Mouse (Mus musculus): ENCODE results near the gene Map7d1. TPM values are rescaled to one million over a fixed set of nuclear protein-coding genes. Genes with fewer than 3 reads are reported as not detected.

The Map7d1 gene
- polyA plus RNA-seq, 1 experiment from 2014 or later, result 54.8 TPM

DNA sequence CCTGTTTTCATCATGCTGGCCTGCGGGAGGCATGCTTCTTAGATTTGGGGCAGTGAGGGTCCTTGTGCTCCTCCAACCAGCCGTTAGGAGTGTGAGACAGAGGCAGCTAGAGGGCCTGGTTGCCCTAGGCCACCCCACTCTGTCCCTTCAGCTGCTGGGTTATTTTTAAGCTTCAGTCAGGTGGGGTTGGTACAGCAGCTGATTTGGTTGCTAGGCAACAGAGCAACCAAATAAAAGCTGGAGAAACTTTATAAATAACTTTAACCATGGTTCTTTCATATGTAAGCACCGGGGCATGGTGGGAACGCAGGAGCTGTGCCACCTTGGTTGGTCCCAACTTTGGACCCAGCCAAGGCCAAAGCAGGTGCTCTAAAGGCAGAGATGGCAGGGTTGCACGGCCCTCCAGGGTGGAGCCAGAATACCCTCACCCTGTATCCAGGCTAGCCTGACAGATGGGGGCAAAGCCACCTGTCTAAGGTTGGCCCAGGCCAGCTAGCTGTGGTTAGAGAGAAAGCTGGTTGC lies 18.4 kb downstream of the Map7d1 start:
- no peak overlapping the region for H3K4me2 ChIP-seq (ENCODE audit: low read length)
- ATAC-seq (no peak), DNase-seq (ENCODE audit: low spot score) (peak; percentile 22)
- H3K9me3 ChIP-seq (replicated peaks; ENCODE audit: control insufficient read depth, low read length), result no peaks in the 10 kb centered on the region
- H3K27ac ChIP-seq (ENCODE audit: low read depth, low read length), result 0 out of 2 replicates have a peak overlapping the region, but pooled peaks have one; percentile 14
- H3K4me1 ChIP-seq (ENCODE audit: control insufficient read depth, insufficient read depth, low read length), result no peaks in the 10 kb centered on the region
- H3K9ac ChIP-seq (ENCODE audit: low read length), result peak overlapping the region; percentile 13; the same call in 1 of the 2 replicates
- H3K36me3 ChIP-seq (ENCODE audit: control insufficient read depth, insufficient read depth, low read length), result peaks cover 97% of the 10 kb centered on the region
- 65% methylated on average over 5 of the region's 5 CpGs for WGBS
- no peaks in the 10 kb centered on the region for H3K27me3 ChIP-seq (replicated peaks; ENCODE audit: control insufficient read depth, insufficient read depth, low read length)
- no peak overlapping the region for H3K4me3 ChIP-seq (ENCODE audit: low read depth, low read length)

DNA sequence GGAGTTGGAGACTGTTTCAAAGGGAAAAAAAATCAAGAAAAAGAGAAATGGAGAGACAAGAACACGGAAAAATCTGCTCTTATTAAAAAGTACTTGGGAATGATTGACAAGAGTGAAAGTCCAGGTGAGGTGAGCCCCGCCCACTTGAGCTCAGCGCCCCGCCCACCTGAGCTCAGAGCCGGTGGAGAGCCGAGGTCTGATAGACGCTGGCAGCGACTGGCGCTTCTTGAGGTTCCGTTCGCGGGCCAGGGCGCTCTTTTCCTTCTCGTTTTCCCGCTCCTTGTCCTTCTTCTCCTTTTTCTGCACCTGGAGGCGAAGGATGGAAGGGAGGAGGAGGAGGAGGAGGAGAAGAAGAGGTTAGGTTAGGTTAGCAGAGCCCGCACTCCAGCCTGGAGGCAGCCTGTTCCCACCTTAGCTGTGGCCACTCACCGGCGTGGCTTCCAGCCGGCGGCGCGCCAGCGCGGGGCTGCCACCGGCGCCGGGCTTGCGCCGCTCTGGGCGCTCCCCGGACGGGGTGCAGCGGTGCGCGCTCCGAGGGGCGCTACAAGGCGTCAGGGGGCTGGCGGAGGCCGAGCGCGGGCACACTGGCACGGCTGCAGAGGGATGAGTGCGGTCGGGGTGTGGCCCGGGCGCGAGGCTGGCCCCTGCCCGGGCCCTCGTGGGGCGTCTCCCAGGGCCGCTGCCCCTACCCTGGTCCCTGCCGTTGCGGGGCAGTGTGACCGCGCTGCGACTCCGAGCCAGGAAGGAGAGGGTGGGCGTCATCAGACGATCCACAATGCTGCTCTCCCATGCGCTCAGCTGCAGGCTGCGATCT lies 19.5 kb downstream of the Map7d1 start:
- ATAC-seq, result 0 out of 2 replicates have a peak, but pooled peaks have one; percentile 20
- Histone ChIP-seq H3K27me3 (replicated peaks; ENCODE audit: control insufficient read depth, insufficient read depth, low read length) (no peaks in the 10 kb centered on the region), H3K4me2 (ENCODE audit: low read length) (no peak overlapping the region), H3K4me3 (ENCODE audit: low read depth, low read length) (no peak overlapping the region), H3K36me3 (ENCODE audit: control insufficient read depth, insufficient read depth, low read length) (peaks cover 100% of the 10 kb centered on the region), H3K9ac (ENCODE audit: low read length) (no peak overlapping the region), H3K9me3 (replicated peaks; ENCODE audit: control insufficient read depth, low read length) (no peaks in the 10 kb centered on the region), H3K4me1 (ENCODE audit: control insufficient read depth, insufficient read depth, low read length) (no peaks in the 10 kb centered on the region), H3K27ac (ENCODE audit: low read depth, low read length) (no peak overlapping the region)
- no peak for DNase-seq (ENCODE audit: low spot score)
- 51% methylated on average over 63 of the region's 63 CpGs for WGBS

GRCm38 (mm10) chr4:126235191-126235590 lies 21.0 kb downstream of the Map7d1 start:
- 95% methylated on average over 10 of the region's 10 CpGs for WGBS
- ATAC-seq (no peak), DNase-seq (ENCODE audit: low spot score) (no peak)
- H3K27ac ChIP-seq (ENCODE audit: low read depth, low read length), result no peak overlapping the region
- H3K27me3 ChIP-seq (replicated peaks; ENCODE audit: control insufficient read depth, insufficient read depth, low read length), result no peaks in the 10 kb centered on the region
- no peak overlapping the region for H3K4me2 ChIP-seq (ENCODE audit: low read length)
- H3K4me1 ChIP-seq (ENCODE audit: control insufficient read depth, insufficient read depth, low read length), result no peaks in the 10 kb centered on the region
- H3K9me3 ChIP-seq (replicated peaks; ENCODE audit: control insufficient read depth, low read length), result no peaks in the 10 kb centered on the region
- H3K9ac ChIP-seq (ENCODE audit: low read length), result no peak overlapping the region
- no peak overlapping the region for H3K4me3 ChIP-seq (ENCODE audit: low read depth, low read length)
- H3K36me3 ChIP-seq (ENCODE audit: control insufficient read depth, insufficient read depth, low read length), result peaks cover 99% of the 10 kb centered on the region

DNA sequence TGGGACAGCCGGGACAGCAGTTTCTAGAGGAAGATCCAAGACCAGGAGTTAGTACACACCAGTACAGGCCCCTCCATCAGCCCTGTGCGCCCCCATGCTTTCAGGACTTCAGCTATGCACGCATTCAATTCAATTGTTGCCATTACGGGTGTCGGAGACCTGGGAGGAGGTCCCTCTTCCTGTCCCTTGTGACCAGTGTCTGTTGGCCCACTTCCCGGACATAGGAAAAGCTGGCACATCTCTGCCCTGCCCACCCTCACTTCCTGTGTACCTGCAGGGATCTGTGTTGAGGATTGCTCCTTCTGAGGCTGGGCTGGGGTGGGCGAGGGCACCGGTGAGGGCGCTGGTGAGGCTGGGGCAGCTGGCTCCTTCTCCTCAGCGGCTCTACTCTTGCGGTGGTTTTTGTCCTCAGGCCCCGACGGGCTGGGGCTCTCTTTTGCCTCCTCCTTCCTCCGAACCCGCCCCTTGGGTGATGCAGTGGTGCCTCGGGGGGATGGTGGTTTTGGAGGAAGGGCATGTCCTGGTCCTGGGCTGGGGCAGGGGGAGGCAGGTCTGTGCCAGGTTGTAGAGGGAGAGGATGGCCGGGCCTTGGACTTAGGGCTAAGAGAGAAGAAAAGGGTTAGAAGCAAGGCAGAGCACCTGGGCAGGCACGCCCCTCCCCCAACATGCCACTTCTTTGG lies 21.5 kb downstream of the Map7d1 start:
- Histone ChIP-seq H3K4me2 (ENCODE audit: low read length) (no peak overlapping the region), H3K27me3 (replicated peaks; ENCODE audit: control insufficient read depth, insufficient read depth, low read length) (no peaks in the 10 kb centered on the region), H3K27ac (ENCODE audit: low read depth, low read length) (no peak overlapping the region), H3K4me3 (ENCODE audit: low read depth, low read length) (no peak overlapping the region), H3K9me3 (replicated peaks; ENCODE audit: control insufficient read depth, low read length) (no peaks in the 10 kb centered on the region), H3K9ac (ENCODE audit: low read length) (no peak overlapping the region), H3K4me1 (ENCODE audit: control insufficient read depth, insufficient read depth, low read length) (no peaks in the 10 kb centered on the region), H3K36me3 (ENCODE audit: control insufficient read depth, insufficient read depth, low read length) (peaks cover 97% of the 10 kb centered on the region)
- no peak for ATAC-seq
- WGBS, result 80% methylated on average over 18 of the region's 18 CpGs
- DNase-seq (ENCODE audit: low spot score), result no peak

GRCm38 (mm10) chr4:126233676-126234308 lies 22.4 kb downstream of the Map7d1 start:
- Histone ChIP-seq H3K36me3 (ENCODE audit: control insufficient read depth, insufficient read depth, low read length) (peaks cover 89% of the 10 kb centered on the region), H3K27me3 (replicated peaks; ENCODE audit: control insufficient read depth, insufficient read depth, low read length) (no peaks in the 10 kb centered on the region), H3K9ac (ENCODE audit: low read length) (no peak overlapping the region), H3K9me3 (replicated peaks; ENCODE audit: control insufficient read depth, low read length) (no peaks in the 10 kb centered on the region), H3K4me2 (ENCODE audit: low read length) (no peak overlapping the region), H3K4me3 (ENCODE audit: low read depth, low read length) (no peak overlapping the region), H3K4me1 (ENCODE audit: control insufficient read depth, insufficient read depth, low read length) (no peaks in the 10 kb centered on the region), H3K27ac (ENCODE audit: low read depth, low read length) (no peak overlapping the region)
- WGBS, result 93% methylated on average over 29 of the region's 29 CpGs
- ATAC-seq (no peak), DNase-seq (ENCODE audit: low spot score) (no peak)

GRCm38 (mm10) chr4:126229900-126230299 lies 26.2 kb downstream of the Map7d1 start:
- Histone ChIP-seq H3K9me3 (replicated peaks; ENCODE audit: control insufficient read depth, low read length) (no peaks in the 10 kb centered on the region), H3K4me1 (ENCODE audit: control insufficient read depth, insufficient read depth, low read length) (no peaks in the 10 kb centered on the region), H3K27me3 (replicated peaks; ENCODE audit: control insufficient read depth, insufficient read depth, low read length) (no peaks in the 10 kb centered on the region), H3K4me3 (ENCODE audit: low read depth, low read length) (no peak overlapping the region), H3K27ac (ENCODE audit: low read depth, low read length) (no peak overlapping the region), H3K36me3 (ENCODE audit: control insufficient read depth, insufficient read depth, low read length) (peaks cover 50% of the 10 kb centered on the region), H3K4me2 (ENCODE audit: low read length) (no peak overlapping the region), H3K9ac (ENCODE audit: low read length) (no peak overlapping the region)
- ATAC-seq (no peak), DNase-seq (ENCODE audit: low spot score) (no peak)
- WGBS, result 78% methylated on average over 7 of the region's 7 CpGs

GRCm38 (mm10) chr4:126228144-126228543 lies 28.0 kb downstream of the Map7d1 start:
- H3K36me3 ChIP-seq (ENCODE audit: control insufficient read depth, insufficient read depth, low read length), result peaks cover 32% of the 10 kb centered on the region
- DNase-seq (ENCODE audit: low spot score) (no peak), ATAC-seq (no peak)
- no peak overlapping the region for H3K4me2 ChIP-seq (ENCODE audit: low read length)
- H3K27ac ChIP-seq (ENCODE audit: low read depth, low read length), result no peak overlapping the region
- no peaks in the 10 kb centered on the region for H3K4me1 ChIP-seq (ENCODE audit: control insufficient read depth, insufficient read depth, low read length)
- H3K27me3 ChIP-seq (replicated peaks; ENCODE audit: control insufficient read depth, insufficient read depth, low read length), result no peaks in the 10 kb centered on the region
- H3K4me3 ChIP-seq (ENCODE audit: low read depth, low read length), result no peak overlapping the region
- H3K9me3 ChIP-seq (replicated peaks; ENCODE audit: control insufficient read depth, low read length), result no peaks in the 10 kb centered on the region
- H3K9ac ChIP-seq (ENCODE audit: low read length), result no peak overlapping the region
- 15% methylated on average over 5 of the region's 5 CpGs for WGBS

GRCm38 (mm10) chr4:126227077-126227761 lies 28.9 kb downstream of the Map7d1 start:
- DNase-seq (ENCODE audit: low spot score) (peak; percentile 95), ATAC-seq (peak; percentile 88)
- no peak overlapping the region for H3K27ac ChIP-seq (ENCODE audit: low read depth, low read length)
- peaks cover 23% of the 10 kb centered on the region for H3K36me3 ChIP-seq (ENCODE audit: control insufficient read depth, insufficient read depth, low read length)
- whole genome bisulfite sequencing, result 8% methylated on average over 18 of the region's 18 CpGs
- no peaks in the 10 kb centered on the region for H3K27me3 ChIP-seq (replicated peaks; ENCODE audit: control insufficient read depth, insufficient read depth, low read length)
- H3K9ac ChIP-seq (ENCODE audit: low read length), result peak overlapping the region; percentile 32; the same call in 1 of the 2 replicates
- H3K4me3 ChIP-seq (ENCODE audit: low read depth, low read length), result no peak overlapping the region
- no peaks in the 10 kb centered on the region for H3K4me1 ChIP-seq (ENCODE audit: control insufficient read depth, insufficient read depth, low read length)
- H3K9me3 ChIP-seq (replicated peaks; ENCODE audit: control insufficient read depth, low read length), result no peaks in the 10 kb centered on the region
- H3K4me2 ChIP-seq (ENCODE audit: low read length), result peak overlapping the region; percentile 25
